Mouse (Mus musculus) layer of hippocampus, adult 2 months (tissue): ENCODE measurements around the gene Pcnx2. TPM values are rescaled to one million over a fixed set of nuclear protein-coding genes. Genes with fewer than 3 reads are reported as not detected.

Experiments
- DNase-seq, 2 experiments: peaks; one replicate each; pipeline ENCODE4 v3.0.0; 2022; ENCODE audit warnings: low spot score in 2 of 2
- H3K27ac ChIP-seq: fragments of 200-600 bp; 2 replicates; pipeline ENCODE4 v1.8.1; 2022
- H3K4me3 ChIP-seq: fragments of 200-600 bp; 2 replicates; pipeline ENCODE4 v1.8.1; 2022; ENCODE audit warnings: mild to moderate bottlenecking
- CTCF ChIP-seq: fragments of 200-600 bp; conservative IDR thresholded peaks from 2 replicates; pipeline ENCODE4 v1.8.1; 2022; ENCODE audit warnings: antibody characterized with exemption, mild to moderate bottlenecking, moderate library complexity
- total RNA-seq, 2 experiments: library from RNA; stranded (reverse); gene quantifications; 2 replicates each; pipeline ENCODE4 v1.2.3; 2021

Pcnx2 gene
- total RNA-seq, 2 experiments from 2014 or later = 66.8 to 69.1 TPM

DNA sequence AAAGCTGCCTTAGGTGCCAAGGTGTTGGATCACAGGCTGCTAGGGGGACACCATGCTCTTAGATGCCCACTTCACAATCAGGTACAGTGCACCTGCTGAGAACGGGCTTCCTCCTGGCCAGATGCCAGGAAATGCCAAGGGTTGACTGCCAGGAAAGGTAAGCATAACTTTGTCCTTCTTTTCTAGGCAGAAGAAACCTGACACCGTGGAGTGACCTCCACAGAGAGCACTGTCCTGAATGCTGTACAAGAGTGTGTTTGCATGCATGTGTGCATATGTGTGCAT lies 24.9 kb downstream of the Pcnx2 start:
- no peak overlapping the region for H3K4me3 ChIP-seq
- TF ChIP-seq CTCF = no peak
- H3K27ac ChIP-seq = no peak overlapping the region
- DNase-seq = no peak

DNA sequence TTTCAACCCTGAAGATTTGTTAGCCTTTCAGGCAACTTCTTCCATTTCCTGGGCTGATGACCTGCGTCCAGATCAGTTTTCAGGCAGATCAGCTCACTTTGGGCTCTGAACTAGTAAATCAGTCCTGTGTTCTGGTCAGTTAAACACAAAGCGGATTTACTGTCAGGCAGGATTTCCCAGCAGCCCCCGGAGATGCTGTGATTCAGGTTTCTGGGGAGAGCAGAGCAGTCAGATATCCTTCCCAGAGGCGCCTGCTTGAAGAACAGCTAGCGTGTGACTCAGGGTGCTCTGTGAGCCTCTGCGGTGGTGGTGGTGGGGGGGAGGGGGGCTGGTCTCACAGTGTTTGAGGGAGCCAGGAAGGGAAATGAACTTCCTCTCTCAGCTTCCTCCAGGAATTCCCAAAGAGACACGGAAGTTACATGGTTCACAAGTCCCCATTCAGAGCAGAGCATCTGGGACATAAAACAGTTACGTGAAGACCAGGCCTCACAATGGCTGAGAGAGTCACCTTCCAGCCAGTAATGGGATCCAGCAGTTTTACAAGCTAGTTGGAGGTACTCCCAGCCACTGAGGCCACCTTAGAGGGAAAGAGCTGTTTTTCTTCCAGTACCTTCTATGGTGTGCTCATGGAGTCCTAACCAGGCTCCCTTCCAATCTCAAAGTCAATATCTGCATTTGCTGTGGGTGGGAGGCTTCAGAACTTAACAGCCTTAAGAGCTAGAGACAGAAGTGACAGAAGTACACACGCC lies 25.4 kb downstream of the Pcnx2 start:
- Histone ChIP-seq H3K4me3 (no peak overlapping the region), H3K27ac (peak overlapping the region; percentile 46; the same call in 1 of the 2 replicates)
- DNase-seq = no peak
- no peak for TF ChIP-seq CTCF

DNA sequence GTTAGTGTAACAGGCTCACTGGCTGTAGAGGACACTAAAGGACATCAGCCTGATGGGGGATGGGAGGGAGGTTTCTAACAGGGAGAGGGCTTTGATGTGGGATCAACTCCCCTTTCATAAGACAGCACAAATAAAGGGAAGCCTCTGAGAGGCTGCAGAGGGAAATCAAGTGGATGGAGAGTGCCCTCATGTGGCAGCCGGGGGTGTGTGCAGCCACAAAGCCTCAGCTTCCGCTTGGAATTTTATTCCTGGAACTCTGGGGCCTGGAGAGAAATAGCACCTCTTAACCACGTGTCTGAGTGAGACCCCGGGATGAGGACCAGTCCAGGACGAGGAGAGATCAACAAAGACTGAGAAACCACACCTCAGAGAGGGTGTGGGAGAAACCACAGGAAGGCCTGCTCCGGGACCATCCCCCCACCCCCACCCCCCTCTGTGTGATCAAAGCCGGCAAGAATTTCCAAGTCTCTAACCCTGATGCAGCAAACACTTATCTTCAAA lies 27.2 kb downstream of the Pcnx2 start:
- H3K4me3 ChIP-seq = no peak overlapping the region
- no peak overlapping the region for H3K27ac ChIP-seq
- DNase-seq = peak; percentile 62 to 78
- peak; percentile 96 for TF ChIP-seq CTCF

DNA sequence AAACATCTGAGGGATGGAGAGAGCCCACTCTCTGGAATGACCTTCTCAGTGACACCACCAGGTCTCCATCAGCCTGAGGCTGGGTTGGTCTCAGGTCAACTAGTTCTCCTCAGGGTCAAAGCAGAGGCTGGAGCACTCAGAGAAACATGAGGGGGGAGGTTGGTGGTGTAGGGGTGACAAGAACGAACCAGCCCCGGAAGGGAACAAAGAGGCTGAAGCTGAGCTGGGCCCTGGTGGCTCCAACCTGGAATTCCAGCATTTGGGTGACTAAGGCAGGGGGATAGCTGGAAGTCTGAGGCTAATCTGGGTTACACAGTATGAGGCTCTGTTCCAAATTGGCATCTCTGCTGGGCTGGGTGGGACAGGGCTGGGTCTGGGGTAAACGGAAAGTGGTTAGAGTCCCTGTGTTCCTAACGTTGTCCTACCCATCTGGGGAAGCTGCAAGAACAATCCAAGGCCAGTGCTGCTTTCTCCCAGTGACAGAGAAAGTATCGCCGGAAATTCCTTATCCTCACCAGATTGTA lies 27.9 kb downstream of the Pcnx2 start:
- no peak overlapping the region for H3K4me3 ChIP-seq
- no peak for TF ChIP-seq CTCF
- no peak overlapping the region for H3K27ac ChIP-seq
- DNase-seq = no peak

DNA sequence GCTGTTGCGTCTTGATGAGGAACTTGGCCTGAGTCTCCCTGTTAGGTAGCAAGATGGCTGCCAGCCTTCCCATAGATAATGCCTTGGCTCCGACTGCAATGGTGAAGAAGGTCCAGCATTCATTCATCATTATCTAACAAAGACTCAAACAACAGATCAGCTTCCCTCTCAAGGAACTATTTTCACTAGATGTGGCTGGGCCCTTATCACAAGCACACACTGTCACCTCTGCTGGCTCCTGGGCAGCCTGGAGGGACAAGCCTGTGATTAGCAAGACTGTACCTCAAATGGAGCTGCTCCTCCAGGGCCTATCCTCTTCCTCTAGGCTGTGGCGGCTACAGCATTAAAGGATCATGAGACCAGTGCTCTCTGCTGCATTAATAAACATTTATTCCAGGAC lies 28.4 kb downstream of the Pcnx2 start:
- no peak for TF ChIP-seq CTCF
- Histone ChIP-seq H3K27ac (no peak overlapping the region), H3K4me3 (no peak overlapping the region)
- DNase-seq = no peak

DNA sequence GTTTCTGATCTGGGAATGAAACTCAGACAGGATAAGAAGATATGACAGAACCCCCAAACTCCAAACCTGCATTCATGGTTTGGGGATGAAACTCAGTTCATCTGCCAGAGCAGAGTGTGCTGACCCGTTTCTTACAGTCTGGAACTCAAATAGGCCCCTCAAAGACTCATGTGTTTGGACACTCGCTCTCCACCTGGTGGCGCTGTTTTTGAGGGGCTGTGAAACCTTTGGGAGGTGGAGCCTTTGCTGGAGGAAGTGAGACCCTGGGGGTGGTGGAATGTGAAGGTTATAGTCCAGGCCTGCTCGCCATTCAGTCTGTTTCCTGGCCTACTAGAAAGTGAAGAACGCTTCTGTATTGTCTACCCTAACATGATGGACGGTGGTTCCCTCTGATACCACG lies 29.6 kb downstream of the Pcnx2 start:
- DNase-seq = no peak
- Histone ChIP-seq H3K4me3 (no peak overlapping the region), H3K27ac (no peak overlapping the region)
- TF ChIP-seq CTCF = peak; percentile 51

DNA sequence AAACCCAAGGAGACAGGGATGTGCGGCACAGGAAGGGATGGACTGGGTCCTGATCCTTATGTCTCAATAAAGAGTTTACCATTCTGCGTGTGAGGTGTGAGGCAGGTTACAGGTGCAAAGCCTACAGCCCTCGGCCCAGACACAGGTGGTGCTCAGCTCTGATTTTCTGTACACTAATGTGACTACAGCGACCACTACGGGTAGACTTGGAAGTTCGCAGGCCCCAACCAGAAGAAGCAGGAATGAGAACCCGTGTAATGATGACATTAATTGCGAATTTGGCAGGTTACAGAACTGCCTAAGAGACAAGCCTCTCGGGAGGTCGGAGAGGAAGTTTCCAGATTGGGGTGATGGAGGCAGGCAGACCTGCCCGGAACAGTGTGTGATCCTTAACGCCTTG lies 32.0 kb downstream of the Pcnx2 start:
- DNase-seq = no peak
- TF ChIP-seq CTCF = peak; percentile 52
- no peak overlapping the region for H3K27ac ChIP-seq
- H3K4me3 ChIP-seq = no peak overlapping the region

DNA sequence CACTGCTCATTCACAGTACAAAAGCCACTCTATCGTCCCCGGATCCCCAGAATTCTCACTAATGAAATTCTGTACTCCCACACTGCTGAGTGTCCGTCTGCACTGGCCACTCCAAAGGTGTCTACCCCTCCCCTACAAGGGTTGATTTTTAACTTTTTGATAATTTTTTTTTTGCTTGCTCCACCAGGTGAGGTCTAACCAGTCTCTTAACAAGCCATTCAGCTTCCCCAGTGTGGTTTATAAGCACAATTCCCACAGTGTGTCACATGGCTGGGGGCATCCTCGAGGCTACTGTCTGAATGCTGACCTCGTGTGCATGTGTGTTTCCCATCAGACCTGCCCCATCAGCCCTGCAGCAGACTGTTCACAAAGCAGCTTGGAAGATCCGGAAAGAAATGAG lies 40.9 kb downstream of the Pcnx2 start:
- Histone ChIP-seq H3K27ac (no peak overlapping the region), H3K4me3 (no peak overlapping the region)
- no peak for DNase-seq
- TF ChIP-seq CTCF = no peak

DNA sequence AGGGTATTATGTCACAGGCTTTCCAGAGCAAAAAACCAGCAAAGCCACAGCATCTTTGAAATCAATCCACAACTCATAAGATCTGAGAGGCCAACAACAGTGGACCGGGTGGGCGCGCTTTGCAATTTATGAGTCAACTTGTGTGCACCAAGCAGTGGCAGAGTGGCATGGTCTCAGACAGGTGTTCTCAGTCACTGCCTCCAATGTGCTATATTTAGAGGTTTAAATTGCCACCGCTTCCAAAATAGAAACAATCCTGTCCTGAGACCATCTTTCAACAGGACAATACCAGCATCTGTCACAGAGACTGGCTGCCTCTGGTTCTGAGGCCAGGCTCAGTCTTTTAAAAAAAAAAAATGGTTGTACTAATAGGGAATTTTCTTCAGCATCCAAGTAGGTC lies 42.0 kb downstream of the Pcnx2 start:
- Histone ChIP-seq H3K27ac (no peak overlapping the region), H3K4me3 (no peak overlapping the region)
- TF ChIP-seq CTCF = no peak
- no peak for DNase-seq

DNA sequence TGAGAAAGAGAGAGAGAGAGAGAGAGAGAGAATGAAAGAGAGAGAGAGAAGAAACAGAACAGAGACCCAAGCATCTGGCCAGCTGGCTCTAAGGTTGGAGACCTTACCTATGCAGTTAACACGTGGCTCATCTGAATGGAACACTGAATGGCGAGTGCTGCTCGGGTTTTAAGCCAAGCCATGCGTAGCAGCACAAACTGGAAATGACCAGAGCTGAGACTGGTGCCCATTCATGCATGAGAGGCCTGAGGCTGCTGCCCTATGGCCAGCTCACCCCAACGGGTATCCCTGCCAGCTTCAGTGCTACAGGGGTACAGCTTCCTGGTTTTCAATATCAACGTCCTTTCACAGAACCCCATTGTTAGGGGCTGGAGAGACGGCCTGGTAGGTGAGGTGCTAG lies 43.7 kb downstream of the Pcnx2 start:
- H3K27ac ChIP-seq = no peak overlapping the region
- no peak for TF ChIP-seq CTCF
- DNase-seq = no peak
- no peak overlapping the region for H3K4me3 ChIP-seq

DNA sequence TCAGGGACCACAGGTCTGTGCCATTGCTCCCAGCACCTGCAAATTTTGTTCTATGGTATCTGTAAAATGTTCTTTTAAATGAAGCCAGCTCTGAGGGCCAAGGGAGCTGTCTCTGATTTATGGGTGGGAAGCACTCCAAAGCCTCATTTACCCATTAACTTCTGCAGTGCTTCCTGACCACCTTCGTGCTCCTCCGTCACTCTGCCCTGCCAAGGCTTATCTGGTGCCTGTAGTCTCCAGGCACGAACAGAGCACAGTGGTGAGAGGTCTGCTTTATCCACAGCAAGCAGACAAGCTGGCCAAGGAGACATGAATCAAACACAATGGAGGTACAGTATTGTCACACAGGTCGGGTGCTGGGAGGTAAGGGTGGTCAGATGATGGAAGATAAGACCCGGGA lies 44.8 kb downstream of the Pcnx2 start:
- TF ChIP-seq CTCF = no peak
- H3K27ac ChIP-seq = no peak overlapping the region
- no peak for DNase-seq
- no peak overlapping the region for H3K4me3 ChIP-seq

DNA sequence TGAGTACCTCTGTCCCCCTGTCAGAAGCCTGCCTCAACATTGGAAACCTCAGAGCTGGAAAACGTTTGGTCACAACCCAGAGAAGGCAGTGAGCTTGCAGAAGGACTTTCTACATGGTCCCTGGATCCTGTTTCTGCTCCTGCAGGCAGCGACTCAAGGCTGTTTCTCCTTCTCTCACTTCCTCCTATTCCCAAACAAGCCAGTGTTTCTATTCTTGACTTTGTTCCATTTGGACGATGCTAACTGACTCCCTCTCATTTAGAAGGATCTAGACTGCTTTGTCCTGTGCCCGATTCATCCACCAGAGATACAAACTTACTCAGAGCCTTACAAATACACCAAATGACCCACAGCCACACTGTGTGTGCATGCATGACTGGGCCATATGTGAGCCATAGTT lies 48.9 kb downstream of the Pcnx2 start:
- no peak overlapping the region for H3K4me3 ChIP-seq
- no peak for DNase-seq
- TF ChIP-seq CTCF = no peak
- H3K27ac ChIP-seq = no peak overlapping the region

DNA sequence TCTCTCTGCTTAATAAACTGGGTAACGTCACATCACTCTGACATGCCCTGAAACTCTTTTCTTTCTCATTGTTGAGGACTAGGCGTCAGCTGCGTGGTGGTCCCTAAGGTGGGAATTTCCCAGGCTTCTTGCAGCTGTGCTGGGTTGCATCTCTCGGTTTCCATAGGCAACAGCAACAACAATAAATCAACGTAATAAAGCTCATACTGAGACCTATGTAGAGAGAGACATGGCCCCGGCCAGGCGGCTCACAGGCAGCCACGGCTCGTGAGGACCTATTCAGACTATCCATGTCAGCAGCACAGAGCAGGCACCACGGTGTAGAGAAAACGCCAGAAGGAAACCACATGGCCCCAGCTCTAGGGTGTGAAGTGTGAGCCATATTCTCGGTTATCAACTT lies 50.3 kb downstream of the Pcnx2 start:
- H3K27ac ChIP-seq = no peak overlapping the region
- no peak for DNase-seq
- H3K4me3 ChIP-seq = no peak overlapping the region
- no peak for TF ChIP-seq CTCF

DNA sequence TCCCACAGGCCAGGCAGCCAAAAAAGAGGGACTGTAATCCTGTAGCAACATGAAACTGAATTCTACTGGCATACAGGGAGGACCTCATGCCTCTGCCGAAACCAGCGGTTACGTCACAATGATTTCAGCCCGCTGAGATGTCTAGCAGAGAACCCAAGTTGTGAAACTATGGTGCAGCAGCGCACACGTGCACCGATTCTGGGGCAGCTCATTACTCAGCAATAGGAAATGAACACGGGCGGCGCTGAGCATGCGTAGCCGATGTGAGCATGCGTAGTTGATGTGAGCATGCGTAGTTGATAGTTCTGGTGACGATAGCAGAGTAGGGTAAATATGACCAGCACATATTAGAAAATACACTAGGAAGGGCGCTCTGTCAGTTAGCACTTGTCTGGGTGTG lies 52.8 kb downstream of the Pcnx2 start:
- Histone ChIP-seq H3K27ac (no peak overlapping the region), H3K4me3 (no peak overlapping the region)
- no peak for TF ChIP-seq CTCF
- no peak for DNase-seq
